Mouse (Mus musculus) spleen, adult 2 months (tissue): ENCODE results near the gene Zfp14.

Source experiments
- CTCF ChIP-seq: fragments of 200-500 bp; IDR thresholded peaks from 2 replicates; pipeline ENCODE4 v1.5.1; 2011; ENCODE audit warnings: mild to moderate bottlenecking, inconsistent platforms; ENCODE audit not compliant: insufficient read depth, insufficient read length, insufficient replicate concordance; ENCODE audit errors: extremely low read depth
- POLR2A ChIP-seq: fragments of 200-500 bp; IDR thresholded peaks from 2 replicates; pipeline ENCODE4 v1.6.1; 2011; ENCODE audit warnings: low read depth, low read length, inconsistent platforms

GRCm38 (mm10) chr7:30010551-30011195 lies 40.5 kb downstream of the Zfp14 start:
- no peak for TF ChIP-seq POLR2A
- TF ChIP-seq CTCF: no peak
